ENCODE assay signal across 12 mouse cellular contexts in genomic region chr17:47184148-47184547, GRCm38 (mm10).
DNase-seq lines count a peak whose midpoint lies in the region; ATAC-seq and TF ChIP-seq lines count a peak whose summit lies in the region.
"Had no signal": no experiment of that assay in that cellular context is flagged by ENCODE, and none has a peak within 500 bp of the region (broad histone marks: within the 10 kb centered on the region; RNA-seq: fewer than 3 reads in every experiment).

No protein-coding gene starts in this region.

- H3K4me1 ChIP-seq in heart, embryonic 11.5 days (ENCODE audit: control insufficient read depth, insufficient read depth, low read length): peaks cover 9% of the 10 kb centered on the region
- H3K4me1 ChIP-seq in lung, embryonic 14.5 days (ENCODE audit: insufficient read depth): peaks cover 16% of the 10 kb centered on the region; the same call in 1 of the 2 replicates
- peaks cover 31% of the 10 kb centered on the region for H3K4me1 ChIP-seq in stomach, embryonic 16.5 days (ENCODE audit: control insufficient read depth, insufficient read depth, low read length)

- ATAC-seq in heart, embryonic 11.5 days (replicated peaks; ENCODE audit: insufficient number of reproducible peaks, low FRiP score, low TSS enrichment): no peak
- ATAC-seq in lung, embryonic 14.5 days (ENCODE audit: insufficient read depth): 0 out of 2 replicates have a peak, but pooled peaks have one; percentile 54
- no peak for ATAC-seq in stomach, embryonic 16.5 days (ENCODE audit: insufficient read depth, low FRiP score)
- ATAC-seq: forebrain, embryonic 16.5 days had no signal

- no peaks in the 10 kb centered on the region for H3K9me3 ChIP-seq in heart, embryonic 11.5 days (replicated peaks; ENCODE audit: control insufficient read depth, low read length)
- H3K9me3 ChIP-seq in lung, embryonic 14.5 days (ENCODE audit: low read depth, low read length): no peaks in the 10 kb centered on the region
- H3K9me3 ChIP-seq in stomach, embryonic 16.5 days (replicated peaks; ENCODE audit: control insufficient read depth, low read length): no peaks in the 10 kb centered on the region
- H3K9me3 ChIP-seq: midbrain, embryonic 10.5 days had no signal

- H3K27me3 ChIP-seq in heart, embryonic 11.5 days (ENCODE audit: control insufficient read depth, insufficient read depth, low read length): no peaks in the 10 kb centered on the region
- H3K27me3 ChIP-seq in lung, embryonic 14.5 days (ENCODE audit: insufficient read depth, low read length): no peaks in the 10 kb centered on the region; the same call in 1 of the 2 replicates
- no peaks in the 10 kb centered on the region for H3K27me3 ChIP-seq in stomach, embryonic 16.5 days (ENCODE audit: control insufficient read depth, insufficient read depth, low read length)

- H3K4me3 ChIP-seq in heart, embryonic 11.5 days (ENCODE audit: low read depth, low read length): no peak overlapping the region
- H3K4me3 ChIP-seq in lung, embryonic 14.5 days (ENCODE audit: low read depth, low read length): no peak overlapping the region
- H3K4me3 ChIP-seq in stomach, embryonic 16.5 days (replicated peaks; ENCODE audit: low read length): no peak overlapping the region
- H3K4me3 ChIP-seq in layer of hippocampus, adult 2 months: no peak overlapping the region
- H3K4me3 ChIP-seq: left cerebral cortex, adult 2 months; midbrain, embryonic 10.5 days had no signal

- H3K27ac ChIP-seq in heart, embryonic 11.5 days (ENCODE audit: low read depth, low read length): peak overlapping the region; percentile 63; the same call in 1 of the 2 replicates
- H3K27ac ChIP-seq in lung, embryonic 14.5 days (ENCODE audit: low read depth): peak overlapping the region; percentile 60; the same call in 1 of the 2 replicates
- peak overlapping the region; percentile 12; the same call in 1 of the 2 replicates for H3K27ac ChIP-seq in stomach, embryonic 16.5 days (ENCODE audit: low read length)
- no peak overlapping the region for H3K27ac ChIP-seq in layer of hippocampus, adult 2 months
- H3K27ac ChIP-seq: left cerebral cortex, adult 2 months; midbrain, embryonic 10.5 days had no signal

- H3K9ac ChIP-seq in heart, embryonic 11.5 days (ENCODE audit: low read depth, low read length): no peak overlapping the region
- H3K9ac ChIP-seq in lung, embryonic 14.5 days: no peak overlapping the region
- H3K9ac ChIP-seq in stomach, embryonic 16.5 days (ENCODE audit: low read length): no peak overlapping the region

- WGBS in heart, embryonic 11.5 days (ENCODE audit: insufficient replicate concordance): 50% methylated on average over 6 of the region's 6 CpGs
- WGBS in lung, embryonic 14.5 days: 27% methylated on average over 6 of the region's 6 CpGs
- 41% methylated on average over 6 of the region's 6 CpGs for WGBS in stomach, embryonic 16.5 days

- TF ChIP-seq CTCF in lung, embryonic 14.5 days (IDR thresholded peaks at IDR 0.05; ENCODE audit: low read depth): no peak
- TF ChIP-seq CTCF in layer of hippocampus, adult 2 months (conservative IDR thresholded peaks at IDR 0.05): no peak

- no peak overlapping the region for H3K4me2 ChIP-seq in heart, embryonic 11.5 days
- H3K4me2 ChIP-seq in lung, embryonic 14.5 days: 0 out of 2 replicates have a peak overlapping the region, but pooled peaks have one; percentile 1
- no peak overlapping the region for H3K4me2 ChIP-seq in stomach, embryonic 16.5 days (ENCODE audit: low read depth, low read length)

- H3K36me3 ChIP-seq in heart, embryonic 11.5 days (ENCODE audit: control insufficient read depth, insufficient read depth, low read length): no peaks in the 10 kb centered on the region
- H3K36me3 ChIP-seq in lung, embryonic 14.5 days (ENCODE audit: insufficient read depth): 0 out of 2 replicates have a peak, but pooled peaks cover 4% of the 10 kb centered on the region
- H3K36me3 ChIP-seq in stomach, embryonic 16.5 days (ENCODE audit: control insufficient read depth, insufficient read depth, low read length): no peaks in the 10 kb centered on the region; the same call in 1 of the 2 replicates
- H3K36me3 ChIP-seq: midbrain, embryonic 10.5 days had no signal

- DNase-seq in kidney, postnatal 36 days: peak; percentile 19 to 31
- DNase-seq in kidney, adult 8-10 months: no peak
- peak; percentile 87 for DNase-seq in lung, embryonic 14.5 days
- no peak for DNase-seq in c-Kit-positive CD71-positive TER-119-positive erythroid progenitor cells, embryonic 14.5 days (ENCODE audit: low spot score)
- no peak for DNase-seq in layer of hippocampus, adult 2 months (ENCODE audit: low spot score in 2 of 2)
- DNase-seq: embryo, embryonic 11 days; thymus, postnatal 25 days had no signal

Comparison
In these comparisons a context has a peak if more than half of its experiments do, and no peak if none do; other contexts are left out.
1. DNase-seq: peak in kidney, postnatal 36 days (2 of 2) and lung, embryonic 14.5 days (single experiment); none in kidney, adult 8-10 months (0 of 2), c-Kit-positive CD71-positive TER-119-positive erythroid progenitor cells, embryonic 14.5 days (single experiment) and layer of hippocampus, adult 2 months (0 of 2).